Mouse (Mus musculus): ENCODE measurements at regions not wholly inside any gene's neighbourhood (a gene's known extent, or its start where the extent isn't known, plus 50 kb on each side); places are given as distances from the start of the nearest gene placed in this dataset.
"Not testable (repeated sequence)": the region's sequence is repeated elsewhere in the genome, so short reads cannot be mapped to it uniquely, and the experiment has no call there.

GRCm38 (mm10) chr8:40071131-40071530 is 603.7 kb upstream of the Adam24 start:
- 90% methylated on average over 2 of the region's 2 CpGs for WGBS
- Histone ChIP-seq H3K4me2 (ENCODE audit: low read length) (no peak overlapping the region), H3K27me3 (ENCODE audit: insufficient read depth, low read length) (no peaks in the 10 kb centered on the region), H3K4me1 (replicated peaks; ENCODE audit: insufficient read depth, low read length) (no peaks in the 10 kb centered on the region), H3K27ac (no peak overlapping the region), H3K9me3 (replicated peaks; ENCODE audit: low read length) (no peaks in the 10 kb centered on the region), H3K4me3 (replicated peaks; ENCODE audit: low read depth, low read length) (no peak overlapping the region), H3K36me3 (ENCODE audit: insufficient read depth, low read length) (no peaks in the 10 kb centered on the region), H3K9ac (ENCODE audit: low read depth, low read length) (no peak overlapping the region)
- no peak for TF ChIP-seq CTCF (IDR thresholded peaks at IDR 0.05; ENCODE audit: low read depth)
- DNase-seq (ENCODE audit: low spot score) (no peak), ATAC-seq (replicated peaks; ENCODE audit: low FRiP score, low read depth) (no peak)

DNA sequence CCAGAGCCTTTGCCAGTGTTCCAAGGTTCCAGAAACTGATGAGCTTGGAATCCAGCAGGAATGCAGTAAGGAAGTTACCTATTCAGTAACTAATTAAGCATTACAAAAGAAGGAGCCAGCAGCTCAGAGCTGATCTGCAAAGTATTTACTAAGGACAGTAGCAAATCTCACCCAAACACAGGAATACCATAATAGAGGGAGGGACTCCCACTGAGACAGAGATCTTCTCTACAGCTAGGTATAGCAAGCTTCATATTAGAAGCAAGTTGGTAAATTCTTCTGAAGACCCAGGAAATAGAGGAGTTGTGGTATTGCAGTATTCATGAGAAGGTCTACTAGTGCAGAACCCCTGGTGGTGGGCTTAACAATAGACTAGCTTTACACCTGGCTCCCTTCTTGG is 593.9 kb upstream of the Adam24 start:
- not testable (repeated sequence) for H3K27me3 ChIP-seq (ENCODE audit: insufficient read depth, low read length); DNase-seq (ENCODE audit: low spot score); H3K36me3 ChIP-seq (ENCODE audit: insufficient read depth, low read length); H3K27ac ChIP-seq; ATAC-seq (replicated peaks; ENCODE audit: low FRiP score, low read depth); H3K4me3 ChIP-seq (replicated peaks; ENCODE audit: low read depth, low read length); H3K9me3 ChIP-seq (replicated peaks; ENCODE audit: low read length); H3K4me1 ChIP-seq (replicated peaks; ENCODE audit: insufficient read depth, low read length); H3K9ac ChIP-seq (ENCODE audit: low read depth, low read length); H3K4me2 ChIP-seq (ENCODE audit: low read length)

- 27% methylated on average over 1 of the region's 1 CpGs for WGBS
- DNase-seq (ENCODE audit: low spot score) = no peak
- H3K9ac ChIP-seq (ENCODE audit: low read depth, low read length) = no peak overlapping the region
- ATAC-seq (replicated peaks; ENCODE audit: low FRiP score, low read depth) = no peak
- no peak overlapping the region for H3K4me2 ChIP-seq (ENCODE audit: low read length)
- no peaks in the 10 kb centered on the region for H3K27me3 ChIP-seq (ENCODE audit: insufficient read depth, low read length)
- no peak for TF ChIP-seq CTCF (IDR thresholded peaks at IDR 0.05; ENCODE audit: low read depth)
- no peak overlapping the region for H3K27ac ChIP-seq
- no peaks in the 10 kb centered on the region for H3K4me1 ChIP-seq (replicated peaks; ENCODE audit: insufficient read depth, low read length)
- H3K9me3 ChIP-seq (replicated peaks; ENCODE audit: low read length) = no peaks in the 10 kb centered on the region
- H3K36me3 ChIP-seq (ENCODE audit: insufficient read depth, low read length) = no peaks in the 10 kb centered on the region
- no peak overlapping the region for H3K4me3 ChIP-seq (replicated peaks; ENCODE audit: low read depth, low read length)
Measured at GRCm38 (mm10) chr8:40084129-40084528, 590.7 kb upstream of the Adam24 start.

DNA sequence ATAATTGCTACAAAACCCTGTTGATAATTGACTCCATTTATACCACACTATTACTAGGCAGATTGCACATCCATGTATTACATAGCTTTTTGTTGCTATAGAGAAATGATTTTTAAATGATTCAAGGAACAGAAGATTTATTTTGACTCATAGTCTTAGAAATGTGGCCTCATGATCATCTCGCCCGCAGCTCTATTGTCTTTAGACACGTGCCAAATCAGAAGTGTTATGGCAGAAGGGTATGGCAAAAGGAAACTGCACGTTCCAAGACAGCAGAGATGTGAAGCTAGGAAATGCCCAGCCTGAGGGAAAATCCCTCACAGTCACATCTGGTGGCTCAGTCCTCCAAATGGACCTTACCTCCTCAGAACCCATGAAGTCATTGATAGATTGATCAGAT is 585.5 kb upstream of the Adam24 start:
- Histone ChIP-seq H3K27ac (no peak overlapping the region), H3K9me3 (replicated peaks; ENCODE audit: low read length) (no peaks in the 10 kb centered on the region), H3K27me3 (ENCODE audit: insufficient read depth, low read length) (no peaks in the 10 kb centered on the region), H3K4me2 (ENCODE audit: low read length) (no peak overlapping the region), H3K9ac (ENCODE audit: low read depth, low read length) (no peak overlapping the region), H3K4me1 (replicated peaks; ENCODE audit: insufficient read depth, low read length) (no peaks in the 10 kb centered on the region), H3K4me3 (replicated peaks; ENCODE audit: low read depth, low read length) (no peak overlapping the region), H3K36me3 (ENCODE audit: insufficient read depth, low read length) (no peaks in the 10 kb centered on the region)
- TF ChIP-seq CTCF (IDR thresholded peaks at IDR 0.05; ENCODE audit: low read depth) = no peak
- WGBS = 88% methylated on average over 4 of the region's 4 CpGs
- DNase-seq (ENCODE audit: low spot score) = no peak
- ATAC-seq (replicated peaks; ENCODE audit: low FRiP score, low read depth) = no peak

- no peak for TF ChIP-seq CTCF (IDR thresholded peaks at IDR 0.05; ENCODE audit: low read depth)
- ATAC-seq (replicated peaks; ENCODE audit: low FRiP score, low read depth) = no peak
- H3K9ac ChIP-seq (ENCODE audit: low read depth, low read length) = no peak overlapping the region
- H3K27ac ChIP-seq = no peak overlapping the region
- H3K4me2 ChIP-seq (ENCODE audit: low read length) = no peak overlapping the region
- H3K36me3 ChIP-seq (ENCODE audit: insufficient read depth, low read length) = no peaks in the 10 kb centered on the region
- WGBS = 82% methylated on average over 3 of the region's 3 CpGs
- no peaks in the 10 kb centered on the region for H3K4me1 ChIP-seq (replicated peaks; ENCODE audit: insufficient read depth, low read length)
- no peaks in the 10 kb centered on the region for H3K9me3 ChIP-seq (replicated peaks; ENCODE audit: low read length)
- no peaks in the 10 kb centered on the region for H3K27me3 ChIP-seq (ENCODE audit: insufficient read depth, low read length)
- no peak overlapping the region for H3K4me3 ChIP-seq (replicated peaks; ENCODE audit: low read depth, low read length)
- no peak for DNase-seq (ENCODE audit: low spot score)
Measured at GRCm38 (mm10) chr8:40124402-40124801, 550.5 kb upstream of the Adam24 start.

- Histone ChIP-seq H3K4me3 (replicated peaks; ENCODE audit: low read depth, low read length) (no peak overlapping the region), H3K27me3 (ENCODE audit: insufficient read depth, low read length) (no peaks in the 10 kb centered on the region), H3K36me3 (ENCODE audit: insufficient read depth, low read length) (no peaks in the 10 kb centered on the region), H3K4me2 (ENCODE audit: low read length) (no peak overlapping the region), H3K4me1 (replicated peaks; ENCODE audit: insufficient read depth, low read length) (no peaks in the 10 kb centered on the region), H3K9me3 (replicated peaks; ENCODE audit: low read length) (no peaks in the 10 kb centered on the region), H3K27ac (no peak overlapping the region), H3K9ac (ENCODE audit: low read depth, low read length) (no peak overlapping the region)
- DNase-seq (ENCODE audit: low spot score) (no peak), ATAC-seq (replicated peaks; ENCODE audit: low FRiP score, low read depth) (no peak)
- no peak for TF ChIP-seq CTCF (IDR thresholded peaks at IDR 0.05; ENCODE audit: low read depth)
- 86% methylated on average over 8 of the region's 8 CpGs for WGBS
Measured at GRCm38 (mm10) chr8:40127141-40127540, 547.7 kb upstream of the Adam24 start.

- Histone ChIP-seq H3K27me3 (ENCODE audit: insufficient read depth, low read length) (no peaks in the 10 kb centered on the region), H3K4me2 (ENCODE audit: low read length) (no peak overlapping the region), H3K4me1 (replicated peaks; ENCODE audit: insufficient read depth, low read length) (no peaks in the 10 kb centered on the region), H3K27ac (no peak overlapping the region), H3K36me3 (ENCODE audit: insufficient read depth, low read length) (no peaks in the 10 kb centered on the region), H3K9me3 (replicated peaks; ENCODE audit: low read length) (no peaks in the 10 kb centered on the region), H3K9ac (ENCODE audit: low read depth, low read length) (no peak overlapping the region), H3K4me3 (replicated peaks; ENCODE audit: low read depth, low read length) (no peak overlapping the region)
- DNase-seq (ENCODE audit: low spot score) = peak; percentile 88
- ATAC-seq (replicated peaks; ENCODE audit: low FRiP score, low read depth) = peak; percentile 63; the same call in 1 of the 2 replicates
- TF ChIP-seq CTCF (IDR thresholded peaks at IDR 0.05; ENCODE audit: low read depth) = peak; percentile 86
- 18% methylated on average over 9 of the region's 9 CpGs for WGBS
Measured at GRCm38 (mm10) chr8:40132662-40133257, 542.1 kb upstream of the Adam24 start.
